Mouse (Mus musculus): ENCODE results near the gene Sik3. TPM values are rescaled to one million over a fixed set of nuclear protein-coding genes. Genes with fewer than 3 reads are reported as not detected.

Sik3 gene
- polyA plus RNA-seq, 2 experiments = 13.7 to 23.9 TPM

GRCm38 (mm10) chr9:46176613-46177012 lies 164.0 kb downstream of the Sik3 start:
- no peaks in the 10 kb centered on the region for H3K27me3 ChIP-seq (ENCODE audit: control insufficient read depth, insufficient read depth, low read length)
- peaks cover 10% of the 10 kb centered on the region; the same call in 1 of the 2 replicates for H3K36me3 ChIP-seq (ENCODE audit: control insufficient read depth, insufficient read depth, low read length)
- no peak for ATAC-seq (ENCODE audit: low FRiP score, low read depth)
- no peaks in the 10 kb centered on the region for H3K9me3 ChIP-seq (ENCODE audit: control insufficient read depth, low read length)
- no peak overlapping the region for H3K4me2 ChIP-seq (replicated peaks; ENCODE audit: low read depth, low read length, severe bottlenecking)
- H3K4me1 ChIP-seq (ENCODE audit: control insufficient read depth, insufficient read depth, low read length) = peaks cover 13% of the 10 kb centered on the region; the same call in 1 of the 2 replicates
- DNase-seq (ENCODE audit: low spot score) = no peak
- no peak overlapping the region for H3K27ac ChIP-seq (replicated peaks; ENCODE audit: low read depth, low read length)
- WGBS = 90% methylated on average over 4 of the region's 4 CpGs
- no peak overlapping the region for H3K9ac ChIP-seq (ENCODE audit: low read depth, low read length, severe bottlenecking)
- no peak for TF ChIP-seq POLR2A (IDR thresholded peaks at IDR 0.05; ENCODE audit: borderline replicate concordance, extremely low read depth, insufficient read depth, insufficient read length)
- no peak overlapping the region for H3K4me3 ChIP-seq (replicated peaks; ENCODE audit: low read length)

- Histone ChIP-seq H3K27me3 (ENCODE audit: control insufficient read depth, insufficient read depth, low read length) (no peaks in the 10 kb centered on the region), H3K36me3 (ENCODE audit: control insufficient read depth, insufficient read depth, low read length) (peaks cover 10% of the 10 kb centered on the region; the same call in 1 of the 2 replicates), H3K9ac (ENCODE audit: low read depth, low read length, severe bottlenecking) (no peak overlapping the region), H3K4me2 (replicated peaks; ENCODE audit: low read depth, low read length, severe bottlenecking) (no peak overlapping the region), H3K4me1 (ENCODE audit: control insufficient read depth, insufficient read depth, low read length) (peaks cover 10% of the 10 kb centered on the region; the same call in 1 of the 2 replicates), H3K4me3 (replicated peaks; ENCODE audit: low read length) (no peak overlapping the region), H3K9me3 (ENCODE audit: control insufficient read depth, low read length) (no peaks in the 10 kb centered on the region), H3K27ac (replicated peaks; ENCODE audit: low read depth, low read length) (no peak overlapping the region)
- ATAC-seq (ENCODE audit: low FRiP score, low read depth) = no peak
- no peak for DNase-seq (ENCODE audit: low spot score)
- TF ChIP-seq POLR2A (IDR thresholded peaks at IDR 0.05; ENCODE audit: borderline replicate concordance, extremely low read depth, insufficient read depth, insufficient read length) = no peak
- WGBS = 91% methylated on average over 9 of the region's 9 CpGs
These were observed 166.0 kb downstream of the Sik3 start for GRCm38 (mm10) chr9:46178595-46178994.

- Histone ChIP-seq H3K9me3 (ENCODE audit: control insufficient read depth, low read length) (no peaks in the 10 kb centered on the region), H3K9ac (ENCODE audit: low read depth, low read length, severe bottlenecking) (no peak overlapping the region), H3K27me3 (ENCODE audit: control insufficient read depth, insufficient read depth, low read length) (no peaks in the 10 kb centered on the region), H3K27ac (replicated peaks; ENCODE audit: low read depth, low read length) (no peak overlapping the region), H3K4me1 (ENCODE audit: control insufficient read depth, insufficient read depth, low read length) (no peaks in the 10 kb centered on the region), H3K4me2 (replicated peaks; ENCODE audit: low read depth, low read length, severe bottlenecking) (no peak overlapping the region), H3K4me3 (replicated peaks; ENCODE audit: low read length) (no peak overlapping the region), H3K36me3 (ENCODE audit: control insufficient read depth, insufficient read depth, low read length) (peaks cover 10% of the 10 kb centered on the region; the same call in 1 of the 2 replicates)
- WGBS = 65% methylated on average over 8 of the region's 8 CpGs
- no peak for DNase-seq (ENCODE audit: low spot score)
- no peak for ATAC-seq (ENCODE audit: low FRiP score, low read depth)
- TF ChIP-seq POLR2A (IDR thresholded peaks at IDR 0.05; ENCODE audit: borderline replicate concordance, extremely low read depth, insufficient read depth, insufficient read length) = no peak
These were observed 168.7 kb downstream of the Sik3 start for GRCm38 (mm10) chr9:46181297-46181696.

- DNase-seq (ENCODE audit: low spot score) (no peak), ATAC-seq (ENCODE audit: low FRiP score, low read depth) (no peak)
- no peak for TF ChIP-seq POLR2A (IDR thresholded peaks at IDR 0.05; ENCODE audit: borderline replicate concordance, extremely low read depth, insufficient read depth, insufficient read length)
- no peaks in the 10 kb centered on the region for H3K27me3 ChIP-seq (ENCODE audit: control insufficient read depth, insufficient read depth, low read length)
- no peaks in the 10 kb centered on the region for H3K9me3 ChIP-seq (ENCODE audit: control insufficient read depth, low read length)
- 35% methylated on average over 5 of the region's 5 CpGs for WGBS
- H3K4me2 ChIP-seq (replicated peaks; ENCODE audit: low read depth, low read length, severe bottlenecking) = no peak overlapping the region
- H3K4me1 ChIP-seq (ENCODE audit: control insufficient read depth, insufficient read depth, low read length) = no peaks in the 10 kb centered on the region
- peaks cover 4% of the 10 kb centered on the region; the same call in 1 of the 2 replicates for H3K36me3 ChIP-seq (ENCODE audit: control insufficient read depth, insufficient read depth, low read length)
- H3K27ac ChIP-seq (replicated peaks; ENCODE audit: low read depth, low read length) = peak overlapping the region; percentile 6; the same call in 1 of the 2 replicates
- H3K9ac ChIP-seq (ENCODE audit: low read depth, low read length, severe bottlenecking) = no peak overlapping the region
- no peak overlapping the region for H3K4me3 ChIP-seq (replicated peaks; ENCODE audit: low read length)
These were observed 171.9 kb downstream of the Sik3 start for GRCm38 (mm10) chr9:46184542-46184941.

GRCm38 (mm10) chr9:46185191-46185590 lies 172.6 kb downstream of the Sik3 start:
- Histone ChIP-seq H3K27me3 (ENCODE audit: control insufficient read depth, insufficient read depth, low read length) (no peaks in the 10 kb centered on the region), H3K9me3 (ENCODE audit: control insufficient read depth, low read length) (no peaks in the 10 kb centered on the region), H3K9ac (ENCODE audit: low read depth, low read length, severe bottlenecking) (no peak overlapping the region), H3K4me1 (ENCODE audit: control insufficient read depth, insufficient read depth, low read length) (no peaks in the 10 kb centered on the region), H3K4me2 (replicated peaks; ENCODE audit: low read depth, low read length, severe bottlenecking) (no peak overlapping the region), H3K27ac (replicated peaks; ENCODE audit: low read depth, low read length) (no peak overlapping the region), H3K36me3 (ENCODE audit: control insufficient read depth, insufficient read depth, low read length) (0 out of 2 replicates have a peak, but pooled peaks cover 4% of the 10 kb centered on the region), H3K4me3 (replicated peaks; ENCODE audit: low read length) (no peak overlapping the region)
- TF ChIP-seq POLR2A (IDR thresholded peaks at IDR 0.05; ENCODE audit: borderline replicate concordance, extremely low read depth, insufficient read depth, insufficient read length) = no peak
- DNase-seq (ENCODE audit: low spot score) (no peak), ATAC-seq (ENCODE audit: low FRiP score, low read depth) (no peak)
- WGBS = 33% methylated on average over 2 of the region's 2 CpGs
